Mouse (Mus musculus): Measurements from ENCODE around the gene Tmem117. TPM values are rescaled to one million over a fixed set of nuclear protein-coding genes. Genes with fewer than 3 reads are reported as not detected.

Gene Tmem117
- total RNA-seq, 2 experiments from 2014 or later, result 16.9 to 19.2 TPM

DNA sequence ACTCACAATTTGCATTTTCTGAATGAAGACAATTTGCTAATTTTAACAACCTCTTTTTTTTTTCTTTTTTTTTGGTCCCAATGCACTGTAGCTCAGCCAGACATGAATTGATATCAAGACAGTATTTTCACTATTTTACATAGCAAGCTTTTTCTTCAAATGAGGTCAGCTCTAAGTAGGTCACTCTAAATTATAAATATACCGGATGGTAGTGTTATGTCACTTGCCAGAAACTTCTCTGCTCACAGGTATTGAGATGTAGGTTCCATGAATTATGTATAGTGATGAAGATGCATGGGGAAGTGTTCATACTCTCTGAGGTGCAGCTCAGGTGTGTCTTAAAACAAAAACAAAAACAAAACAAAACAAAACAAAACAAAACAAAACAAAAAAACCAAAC is 264.2 kb downstream of the Tmem117 start:
- Histone ChIP-seq H3K27ac (no peak overlapping the region), H3K4me3 (no peak overlapping the region)
- TF ChIP-seq CTCF (IDR thresholded peaks at IDR 0.05), result no peak
- intact Hi-C loops (cut with DNase I), result no loop called here
- no peak for DNase-seq

DNA sequence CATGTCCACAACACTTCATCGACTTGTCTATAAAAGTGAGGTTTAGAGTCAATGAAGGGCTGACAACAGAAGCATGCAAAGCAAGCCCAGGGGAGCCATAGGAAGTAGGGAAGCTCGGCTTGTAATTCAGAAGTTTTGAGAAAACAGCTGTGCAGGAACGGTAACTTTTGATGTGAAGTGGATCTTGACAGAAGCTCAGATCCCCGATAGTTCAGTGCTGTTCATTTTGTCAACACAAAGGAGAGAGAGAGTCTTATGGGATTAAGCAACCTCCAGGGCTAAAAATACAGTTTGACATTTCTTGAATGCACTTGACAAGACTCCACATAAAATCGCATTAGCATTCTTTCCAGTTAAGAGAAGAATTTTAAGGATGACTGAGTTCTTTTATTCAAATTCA is 265.1 kb downstream of the Tmem117 start:
- DNase-seq, result no peak
- no peak overlapping the region for H3K4me3 ChIP-seq
- H3K27ac ChIP-seq, result no peak overlapping the region
- intact Hi-C loops (cut with DNase I), result no loop called here
- TF ChIP-seq CTCF (IDR thresholded peaks at IDR 0.05), result no peak

DNA sequence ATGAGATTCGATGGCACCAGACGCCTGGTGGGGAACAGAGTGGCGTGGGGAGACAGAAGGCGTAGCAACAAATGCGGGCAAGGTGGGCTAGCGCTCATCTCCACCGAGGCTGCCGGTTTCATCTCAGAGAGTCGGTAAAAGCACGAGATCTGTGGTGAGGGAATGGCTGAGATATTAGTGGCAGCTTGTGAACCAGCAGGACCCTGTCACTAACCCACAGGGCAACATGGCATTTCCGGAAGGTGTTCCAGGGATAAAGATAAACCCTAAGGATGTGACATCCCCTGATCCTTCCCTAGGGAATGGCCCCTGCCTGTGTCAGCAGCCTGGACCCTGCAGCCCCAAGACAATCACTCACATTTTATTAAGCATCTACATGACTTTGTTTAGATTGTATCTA is 266.6 kb downstream of the Tmem117 start:
- H3K27ac ChIP-seq, result no peak overlapping the region
- intact Hi-C loops (cut with DNase I), result no loop called here
- TF ChIP-seq CTCF (IDR thresholded peaks at IDR 0.05), result no peak
- no peak overlapping the region for H3K4me3 ChIP-seq
- no peak for DNase-seq

DNA sequence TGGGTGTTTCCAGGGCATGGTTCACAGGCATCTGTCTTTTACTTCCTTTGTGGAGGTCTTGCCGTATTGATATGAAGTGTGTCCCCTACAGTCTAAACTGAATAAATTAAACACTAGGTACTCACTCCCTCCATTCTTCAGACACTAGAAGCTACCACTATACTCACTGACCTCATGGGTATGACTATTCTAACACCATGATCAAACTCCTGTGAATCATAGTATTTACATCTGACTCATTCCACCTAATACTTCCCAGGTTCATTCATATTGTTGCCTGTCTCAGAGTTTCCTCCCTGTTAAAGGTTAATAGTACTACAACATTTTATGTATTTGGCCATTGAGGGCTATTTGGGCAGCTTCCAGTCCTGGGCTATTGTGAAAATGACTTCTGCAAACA is 274.2 kb downstream of the Tmem117 start:
- Histone ChIP-seq H3K4me3 (no peak overlapping the region), H3K27ac (no peak overlapping the region)
- TF ChIP-seq CTCF (IDR thresholded peaks at IDR 0.05), result no peak
- intact Hi-C loops (cut with DNase I), result no loop called here
- DNase-seq, result no peak

DNA sequence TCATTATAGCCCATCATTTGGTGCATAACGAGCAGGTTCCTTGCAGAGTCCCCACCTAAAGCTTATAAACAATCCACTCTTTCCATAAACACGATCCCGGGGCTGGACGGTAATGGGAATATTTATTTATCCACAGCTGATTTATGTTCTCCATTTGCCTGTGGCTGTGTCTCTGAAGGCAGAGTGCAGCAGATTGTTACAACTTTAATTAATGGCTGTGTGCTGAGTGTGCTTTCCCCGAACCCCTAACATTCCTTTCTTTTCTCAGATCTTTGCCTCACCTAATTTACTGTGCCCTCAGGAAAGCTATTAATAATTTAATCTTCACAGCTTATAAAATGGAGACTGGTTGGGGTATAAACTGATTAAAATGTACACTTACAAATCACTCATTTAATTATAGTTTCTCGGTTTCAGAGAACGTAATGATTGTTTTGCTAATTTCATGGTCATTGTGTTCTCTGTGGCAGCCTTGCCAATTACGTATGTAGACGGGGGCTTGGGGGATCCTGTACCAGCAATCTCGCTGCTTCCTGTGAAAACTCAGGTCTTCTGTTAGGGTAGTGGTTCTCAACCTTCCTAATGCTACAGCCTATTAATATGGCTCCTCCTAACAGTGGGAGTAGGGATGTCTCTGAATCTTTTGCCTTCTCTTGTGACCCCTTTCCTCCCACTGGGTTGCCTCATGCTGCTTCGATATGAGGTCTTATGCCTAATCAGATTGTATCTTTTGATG is 275.8 kb downstream of the Tmem117 start:
- no peak overlapping the region for H3K27ac ChIP-seq
- intact Hi-C loops (cut with DNase I), result no loop called here
- H3K4me3 ChIP-seq, result no peak overlapping the region
- DNase-seq, result no peak
- no peak for TF ChIP-seq CTCF (IDR thresholded peaks at IDR 0.05)

DNA sequence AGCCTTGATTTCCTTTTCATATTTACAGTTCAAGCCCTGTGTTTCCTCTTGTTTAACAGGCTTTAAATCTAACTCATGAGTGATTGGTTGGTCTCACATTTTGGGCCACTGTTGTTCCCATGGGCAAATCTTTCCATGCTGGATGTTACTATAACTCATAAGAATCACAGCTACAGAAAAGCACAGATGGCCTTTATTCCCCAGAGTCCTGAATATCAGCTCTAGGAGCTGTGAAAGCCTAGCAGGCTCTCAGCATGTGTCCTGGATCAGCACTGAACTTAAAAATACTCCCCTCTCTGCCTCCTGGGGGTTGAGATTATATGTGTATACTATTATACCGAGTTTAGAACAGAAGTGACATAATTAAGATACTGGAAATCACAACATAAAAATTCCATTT is 292.6 kb downstream of the Tmem117 start:
- Histone ChIP-seq H3K4me3 (no peak overlapping the region), H3K27ac (no peak overlapping the region)
- no peak for DNase-seq
- TF ChIP-seq CTCF (IDR thresholded peaks at IDR 0.05), result no peak
- intact Hi-C loops (cut with DNase I), result no loop called here

DNA sequence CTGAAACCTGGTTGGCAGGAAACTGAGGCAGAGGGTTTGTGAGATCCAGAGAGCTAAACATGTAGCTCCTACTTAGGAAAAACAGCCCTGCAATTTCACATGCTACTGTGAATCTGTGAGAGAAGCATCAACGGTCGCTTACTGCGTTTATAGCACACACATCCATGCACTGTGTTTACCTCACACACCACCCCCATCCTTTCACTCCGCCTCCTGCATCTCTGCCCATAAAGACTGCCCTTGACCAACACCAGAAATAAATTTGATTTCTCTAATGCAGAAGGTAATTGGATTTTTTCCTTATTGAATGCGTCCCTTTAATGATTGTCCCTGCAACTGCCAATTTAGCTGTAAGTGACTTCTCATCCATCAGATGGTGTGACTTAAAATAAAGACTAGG is 299.0 kb downstream of the Tmem117 start:
- intact Hi-C loops (cut with DNase I), result no loop called here
- no peak for TF ChIP-seq CTCF (IDR thresholded peaks at IDR 0.05)

DNA sequence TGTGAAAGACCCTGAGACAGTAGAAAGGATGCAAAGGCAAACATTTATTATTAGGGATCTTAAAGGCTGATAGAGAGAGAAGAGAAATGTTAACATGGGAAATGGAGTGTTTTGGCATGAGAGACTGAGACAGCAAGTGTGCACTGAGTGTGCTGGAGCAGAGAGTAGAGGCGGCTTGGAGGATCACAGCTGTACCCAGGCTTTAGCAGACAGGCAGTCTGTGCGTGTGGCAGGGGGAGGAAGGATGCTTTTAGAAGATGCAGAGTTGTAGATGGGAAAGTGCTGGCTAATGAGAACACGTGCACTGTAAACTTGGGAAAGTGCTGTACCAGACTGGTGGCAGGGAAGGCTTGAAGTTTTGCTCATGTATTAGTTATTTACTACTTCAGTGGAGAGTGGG is 301.7 kb downstream of the Tmem117 start:
- DNase-seq, result no peak
- intact Hi-C loops (cut with DNase I), result no loop called here
- Histone ChIP-seq H3K4me3 (no peak overlapping the region), H3K27ac (no peak overlapping the region)
- no peak for TF ChIP-seq CTCF (IDR thresholded peaks at IDR 0.05)

More for the DNA sequence above, 299.0 kb downstream of the Tmem117 start:
- Histone ChIP-seq H3K27ac (no peak overlapping the region), H3K4me3 (no peak overlapping the region)
- no peak for DNase-seq

DNA sequence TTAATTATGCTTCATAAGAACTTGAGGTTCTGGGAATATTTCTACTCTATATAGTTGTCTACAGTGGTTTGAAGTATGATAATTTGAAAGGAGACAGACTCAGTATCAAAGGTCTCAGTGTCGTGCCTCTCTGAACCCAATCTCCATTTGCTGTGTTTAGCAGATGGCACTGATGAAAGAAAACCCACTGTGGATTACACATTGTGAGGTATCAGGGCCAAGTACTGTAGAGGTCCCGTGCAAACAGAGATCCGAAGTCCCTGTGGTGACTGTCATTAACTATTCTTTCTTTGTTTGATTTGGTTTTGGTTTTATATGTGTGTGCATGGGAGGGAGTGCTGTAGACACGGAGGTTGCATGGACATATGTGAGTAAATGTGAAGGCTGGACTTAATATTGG is 304.0 kb downstream of the Tmem117 start:
- DNase-seq, result no peak
- no peak overlapping the region for H3K4me3 ChIP-seq
- no peak for TF ChIP-seq CTCF (IDR thresholded peaks at IDR 0.05)
- no peak overlapping the region for H3K27ac ChIP-seq
- intact Hi-C loops (cut with DNase I), result no loop called here

DNA sequence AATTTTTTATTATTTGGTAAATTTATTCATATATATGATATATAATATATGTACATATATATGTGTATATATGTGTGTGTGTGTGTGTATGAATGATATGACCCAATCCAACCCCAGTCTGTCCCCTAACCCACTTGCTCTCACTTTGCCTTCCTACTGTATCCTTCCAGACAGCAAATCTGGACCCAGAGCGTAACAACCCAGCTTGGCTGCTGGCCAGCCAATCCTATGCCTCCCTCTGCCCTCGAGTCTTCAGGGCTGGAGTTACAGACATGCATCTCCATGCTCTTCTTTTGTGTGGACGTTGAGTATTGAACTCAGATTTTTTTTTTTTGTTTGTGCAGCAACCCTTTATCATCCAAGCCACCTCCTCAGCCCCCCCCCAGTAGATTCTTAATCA is 304.4 kb downstream of the Tmem117 start:
- H3K27ac ChIP-seq, result no peak overlapping the region
- no peak overlapping the region for H3K4me3 ChIP-seq
- no peak for DNase-seq
- TF ChIP-seq CTCF (IDR thresholded peaks at IDR 0.05), result no peak
- intact Hi-C loops (cut with DNase I), result no loop called here

DNA sequence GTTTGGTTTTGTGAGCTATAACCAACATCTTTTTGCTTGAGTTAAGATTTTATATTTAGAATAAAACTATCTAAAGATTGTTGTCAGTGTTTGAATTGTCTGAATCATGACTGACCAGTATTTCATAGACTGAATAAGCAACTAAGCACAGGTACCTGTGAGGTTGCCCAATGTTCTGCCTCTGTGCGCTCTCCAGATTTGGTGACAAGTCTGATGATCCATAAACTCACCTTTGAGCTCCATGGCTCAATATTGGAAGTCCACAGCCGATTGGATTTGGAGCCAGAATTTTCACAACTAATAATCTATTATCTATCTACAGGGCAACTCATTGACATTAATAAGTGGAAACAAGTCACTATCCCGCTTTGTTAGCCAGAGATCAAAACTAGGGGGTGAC is 312.9 kb downstream of the Tmem117 start:
- intact Hi-C loops (cut with DNase I), result no loop called here
- DNase-seq, result no peak
- no peak overlapping the region for H3K27ac ChIP-seq
- H3K4me3 ChIP-seq, result no peak overlapping the region
- no peak for TF ChIP-seq CTCF (IDR thresholded peaks at IDR 0.05)

DNA sequence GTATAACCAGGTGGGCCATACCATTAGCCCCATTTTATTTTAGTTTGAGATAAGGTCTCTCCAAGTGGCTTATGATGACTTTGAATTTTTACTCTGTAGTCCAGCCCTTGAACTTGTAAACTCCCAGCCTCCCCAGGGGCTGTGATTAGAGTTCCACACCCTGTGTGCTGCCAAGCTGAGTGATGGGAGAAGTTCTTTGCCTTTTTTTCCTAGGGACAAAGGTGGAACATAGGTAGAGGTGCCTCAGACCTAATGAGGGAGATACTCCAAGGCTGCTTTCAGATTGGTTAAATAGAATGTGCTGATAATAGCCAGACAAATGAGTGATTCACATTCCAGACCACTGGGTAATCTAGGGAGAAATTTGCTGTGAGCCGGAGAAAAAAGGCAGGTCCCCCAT is 313.4 kb downstream of the Tmem117 start:
- DNase-seq, result no peak
- intact Hi-C loops (cut with DNase I), result no loop called here
- Histone ChIP-seq H3K27ac (no peak overlapping the region), H3K4me3 (no peak overlapping the region)
- no peak for TF ChIP-seq CTCF (IDR thresholded peaks at IDR 0.05)

DNA sequence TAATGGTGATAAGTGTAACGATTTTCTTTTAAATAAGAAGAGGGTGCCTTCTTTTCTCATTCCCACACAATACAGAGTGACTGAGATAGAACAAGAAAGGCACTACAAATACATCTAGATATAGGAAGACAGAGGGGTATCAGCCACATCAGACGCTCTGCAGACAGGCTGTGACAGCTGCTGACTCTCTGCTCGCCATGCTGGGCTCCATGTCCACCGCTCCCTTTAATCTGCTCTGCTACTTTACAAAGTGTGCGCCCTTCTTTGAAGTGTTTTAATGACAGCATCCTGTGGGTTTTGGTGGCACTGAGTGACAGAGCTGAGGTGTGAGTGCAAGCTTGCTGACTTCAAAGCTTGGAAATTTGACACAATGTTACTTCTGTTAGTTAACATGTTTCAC is 314.9 kb downstream of the Tmem117 start:
- intact Hi-C loops (cut with DNase I), result no loop called here
- no peak for TF ChIP-seq CTCF (IDR thresholded peaks at IDR 0.05)
- H3K4me3 ChIP-seq, result no peak overlapping the region
- no peak overlapping the region for H3K27ac ChIP-seq
- no peak for DNase-seq

DNA sequence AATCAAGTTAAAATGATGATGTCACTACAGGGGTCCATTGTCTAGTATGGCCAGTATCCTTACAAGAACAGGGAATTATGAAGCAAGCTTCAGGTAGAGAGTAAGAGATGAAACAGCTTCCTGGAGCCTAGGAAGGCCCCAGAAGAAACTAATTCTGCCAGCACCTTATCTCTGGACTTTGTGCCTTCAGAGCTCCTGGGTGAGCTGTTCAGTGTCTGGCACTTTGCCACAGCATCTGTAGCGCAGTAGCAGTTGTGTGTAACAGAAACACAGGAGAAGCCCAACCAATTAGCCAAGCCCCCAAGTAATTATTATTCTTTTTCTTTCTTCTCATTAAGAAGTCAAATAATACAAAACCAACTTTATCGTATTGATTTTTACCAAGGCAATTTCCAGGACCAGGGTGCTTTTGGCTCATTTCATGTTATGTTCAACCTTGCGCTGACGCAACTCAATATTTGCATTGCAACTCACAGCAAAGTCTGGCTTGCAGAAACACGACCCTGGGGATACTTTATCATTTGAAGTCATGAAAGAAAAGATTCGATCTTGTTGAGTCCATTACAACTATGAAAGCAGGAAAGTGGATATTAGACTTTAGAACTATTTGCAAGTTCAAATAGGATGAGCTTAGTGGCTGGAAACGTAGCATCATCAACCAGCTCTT is 322.5 kb downstream of the Tmem117 start:
- intact Hi-C loops (cut with DNase I), result no loop called here
- no peak for TF ChIP-seq CTCF (IDR thresholded peaks at IDR 0.05)

More for the DNA sequence above, 322.5 kb downstream of the Tmem117 start:
- Histone ChIP-seq H3K4me3 (no peak overlapping the region), H3K27ac (no peak overlapping the region)
- DNase-seq, result no peak
